Mouse (Mus musculus) thymus, adult 2 months (tissue): Measurements from ENCODE around the gene Qars.

Experiments
- CTCF ChIP-seq: fragments of 200-500 bp; IDR thresholded peaks from 2 replicates; pipeline ENCODE4 v1.5.1; 2012; ENCODE audit warnings: mild to moderate bottlenecking, control low read depth, low read length, moderate library complexity, borderline replicate concordance; ENCODE audit not compliant: control insufficient read depth, poor library complexity, insufficient read depth; ENCODE audit errors: extremely low read depth
- POLR2A ChIP-seq: fragments of 200-500 bp; IDR thresholded peaks from 2 replicates; pipeline ENCODE4 v1.6.1; 2012; ENCODE audit warnings: mild to moderate bottlenecking, low read length, control low read depth, moderate library complexity; ENCODE audit not compliant: control insufficient read depth, poor library complexity, insufficient read depth; ENCODE audit errors: extremely low read depth

DNA sequence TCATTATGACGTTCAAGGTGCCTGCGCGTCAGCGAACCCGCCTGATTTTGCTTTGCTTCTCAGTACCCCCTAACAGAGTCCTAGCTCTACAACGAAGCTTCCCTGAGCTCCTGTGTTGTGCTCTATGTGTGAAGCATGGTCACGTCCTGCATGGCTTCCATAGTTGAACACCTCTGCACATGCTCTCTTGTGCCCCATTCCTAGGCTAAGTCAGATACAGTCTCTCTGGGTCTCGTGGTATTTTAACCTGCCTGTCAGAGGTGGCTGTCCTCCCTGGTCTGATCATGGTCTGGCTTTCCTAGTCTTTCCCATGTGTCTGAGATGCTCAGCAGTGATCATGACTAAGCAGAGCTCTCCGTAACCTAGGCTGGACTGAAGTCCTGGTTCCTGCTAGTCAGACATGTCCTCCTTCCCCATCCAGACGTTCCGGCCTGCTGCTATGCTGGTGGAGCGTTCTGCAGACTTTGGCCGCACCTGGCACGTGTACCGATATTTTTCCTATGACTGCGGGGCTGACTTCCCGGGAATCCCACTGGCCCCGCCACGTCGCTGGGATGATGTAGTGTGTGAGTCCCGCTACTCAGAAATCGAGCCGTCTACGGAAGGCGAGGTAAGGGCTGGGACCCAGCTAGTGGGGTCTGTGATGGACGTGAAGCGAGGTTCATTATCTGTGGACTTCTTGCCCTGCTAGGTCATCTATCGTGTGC is 26.5 kb upstream of the Qars start:
- TF ChIP-seq POLR2A (no peak), CTCF (no peak)
